Mouse (Mus musculus): Measurements from ENCODE around the gene Ncoa3.

- TF ChIP-seq POLR2A (IDR thresholded peaks at IDR 0.05; ENCODE audit: borderline replicate concordance, extremely low read depth, insufficient read depth, insufficient read length, poor library complexity, severe bottlenecking) (no peak), CTCF (IDR thresholded peaks at IDR 0.05; ENCODE audit: borderline replicate concordance, extremely low read depth, insufficient read depth, insufficient read length) (no peak)
These were observed 77.3 kb downstream of the Ncoa3 start for GRCm38 (mm10) chr2:166069738-166070137.
